Mouse (Mus musculus) lung, postnatal 14 days (tissue): ENCODE measurements around the gene Baiap2l2.

ENCODE experiments used
- DNase-seq: peaks from one replicate; pipeline ENCODE4 v3.0.0; 2021

The Baiap2l2 gene

DNA sequence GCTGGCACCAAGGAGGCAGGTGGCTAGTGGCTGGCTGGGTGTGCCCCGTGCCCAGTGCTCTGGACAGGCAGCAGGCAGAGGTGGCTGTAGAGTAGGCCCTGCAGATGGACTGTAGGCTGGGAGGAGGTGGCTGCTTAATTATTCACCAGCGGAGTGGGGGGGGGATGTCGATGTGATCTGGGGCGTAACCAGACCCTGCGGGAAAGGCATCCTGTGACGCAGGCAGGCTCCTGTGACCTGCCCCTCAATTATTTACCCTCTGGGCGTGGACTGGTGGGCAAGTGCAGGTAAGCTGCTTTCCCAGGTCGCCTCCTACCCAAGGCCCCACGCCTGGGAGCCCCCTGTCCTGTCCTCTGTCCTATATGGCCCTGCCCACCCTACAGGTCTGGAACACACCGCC, at the start of gene Baiap2l2:
Baiap2l2 (minus strand) TSS at position 139 of the 400 bp plus-strand sequence.
- DNase-seq: no peak

DNA sequence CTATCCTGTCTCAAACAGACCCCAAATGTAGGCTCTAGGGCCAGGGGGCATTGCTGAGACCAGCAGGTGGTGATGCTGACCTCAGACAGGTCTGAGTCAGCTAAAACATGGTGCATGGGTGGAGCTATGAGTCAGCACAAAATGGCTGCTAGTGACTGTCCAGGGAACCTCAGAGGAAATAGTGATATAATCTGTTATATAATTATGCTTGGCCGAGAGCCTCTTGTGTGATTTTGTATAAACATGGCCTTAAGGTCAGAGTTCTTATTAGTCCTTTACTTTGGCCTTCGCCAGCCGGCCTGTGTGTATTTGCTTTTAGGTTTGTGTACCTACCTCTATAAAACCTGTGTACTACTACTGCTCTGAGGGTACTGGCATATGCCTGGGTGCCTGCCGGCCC, 48.1 kb upstream of the Baiap2l2 start:
- no peak for DNase-seq

DNA sequence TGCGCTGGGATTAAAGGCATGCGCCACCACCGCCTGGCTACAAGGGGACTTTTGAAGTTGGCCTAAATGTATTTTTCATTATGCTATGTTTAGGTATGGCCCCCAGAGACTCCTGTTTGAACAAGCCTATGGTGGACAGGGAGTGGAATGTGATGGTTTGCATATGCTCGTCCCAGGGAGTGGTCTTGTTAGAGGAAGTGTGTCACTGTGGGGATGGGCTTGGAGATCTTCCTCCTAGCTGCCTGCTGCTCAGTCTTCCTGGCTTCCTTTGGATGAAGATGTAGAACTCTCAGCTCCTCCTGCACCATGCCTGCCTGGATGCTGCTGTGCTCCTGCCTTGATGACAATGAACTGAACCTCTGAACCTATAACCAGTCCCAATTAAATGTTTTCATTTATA, 45.2 kb upstream of the Baiap2l2 start:
- DNase-seq: no peak

DNA sequence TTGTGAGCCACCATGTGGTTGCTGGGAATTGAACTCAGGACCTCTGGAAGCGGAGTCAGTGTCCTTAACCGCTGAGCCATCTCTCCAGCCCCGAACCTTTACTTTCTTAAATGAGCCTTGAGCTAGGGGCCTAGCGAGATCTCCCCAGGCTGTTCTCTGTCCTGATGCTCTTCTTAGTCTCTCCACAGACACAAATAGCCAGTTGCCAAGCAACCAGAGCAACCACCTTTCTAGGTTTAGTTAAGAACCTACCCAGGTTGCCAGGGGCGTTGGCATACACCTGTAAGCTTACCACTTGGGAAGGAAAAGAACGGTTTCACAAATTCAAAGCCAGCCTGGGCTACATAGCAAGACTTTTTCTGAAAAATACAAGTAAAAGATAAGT, 44.6 kb upstream of the Baiap2l2 start:
- no peak for DNase-seq

DNA sequence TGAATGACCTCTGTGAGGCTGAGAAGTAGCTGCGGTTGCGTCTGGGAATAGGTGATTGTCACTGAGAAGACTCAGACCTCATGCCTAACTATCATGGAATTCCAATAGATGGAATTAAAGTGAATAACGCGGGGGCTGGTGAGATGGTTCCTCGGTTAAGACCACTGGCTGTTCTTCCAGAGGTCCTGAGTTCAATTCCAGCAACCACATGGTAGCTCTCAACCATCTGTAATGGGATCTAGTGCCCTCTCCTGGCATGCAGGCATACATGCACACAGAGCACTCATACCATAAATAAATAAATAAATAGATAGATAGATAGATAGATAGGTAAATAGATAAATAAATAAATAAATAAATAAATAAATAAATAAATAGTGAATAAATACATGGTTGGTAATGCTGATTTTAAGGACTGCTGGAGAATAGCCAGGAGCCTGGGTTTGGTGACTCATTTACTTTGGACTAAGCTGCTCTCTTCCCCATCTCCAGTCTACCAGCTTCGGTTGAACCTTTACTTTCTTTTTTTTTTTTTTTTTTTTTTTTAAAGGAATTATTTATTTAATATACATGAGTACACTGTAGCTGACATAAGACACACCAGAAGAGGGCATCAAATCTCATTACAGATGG, 44.1 kb upstream of the Baiap2l2 start:
- DNase-seq: no peak

DNA sequence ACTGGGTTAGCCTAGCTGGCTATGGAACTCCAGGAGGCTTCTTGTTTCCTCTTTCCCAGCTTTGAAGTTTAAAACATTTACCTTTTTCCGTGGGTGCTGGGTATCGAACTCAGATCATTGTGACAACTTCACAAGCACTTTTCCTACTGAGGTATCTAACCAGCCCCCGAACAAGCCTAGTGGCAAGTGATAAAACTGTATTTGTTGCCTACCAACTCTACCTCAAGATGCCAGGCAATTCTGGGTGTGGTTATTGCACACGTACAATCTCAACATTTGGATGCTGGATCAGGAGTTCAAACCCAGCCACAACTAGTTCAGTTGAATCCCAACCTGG, 43.6 kb upstream of the Baiap2l2 start:
- DNase-seq: no peak

DNA sequence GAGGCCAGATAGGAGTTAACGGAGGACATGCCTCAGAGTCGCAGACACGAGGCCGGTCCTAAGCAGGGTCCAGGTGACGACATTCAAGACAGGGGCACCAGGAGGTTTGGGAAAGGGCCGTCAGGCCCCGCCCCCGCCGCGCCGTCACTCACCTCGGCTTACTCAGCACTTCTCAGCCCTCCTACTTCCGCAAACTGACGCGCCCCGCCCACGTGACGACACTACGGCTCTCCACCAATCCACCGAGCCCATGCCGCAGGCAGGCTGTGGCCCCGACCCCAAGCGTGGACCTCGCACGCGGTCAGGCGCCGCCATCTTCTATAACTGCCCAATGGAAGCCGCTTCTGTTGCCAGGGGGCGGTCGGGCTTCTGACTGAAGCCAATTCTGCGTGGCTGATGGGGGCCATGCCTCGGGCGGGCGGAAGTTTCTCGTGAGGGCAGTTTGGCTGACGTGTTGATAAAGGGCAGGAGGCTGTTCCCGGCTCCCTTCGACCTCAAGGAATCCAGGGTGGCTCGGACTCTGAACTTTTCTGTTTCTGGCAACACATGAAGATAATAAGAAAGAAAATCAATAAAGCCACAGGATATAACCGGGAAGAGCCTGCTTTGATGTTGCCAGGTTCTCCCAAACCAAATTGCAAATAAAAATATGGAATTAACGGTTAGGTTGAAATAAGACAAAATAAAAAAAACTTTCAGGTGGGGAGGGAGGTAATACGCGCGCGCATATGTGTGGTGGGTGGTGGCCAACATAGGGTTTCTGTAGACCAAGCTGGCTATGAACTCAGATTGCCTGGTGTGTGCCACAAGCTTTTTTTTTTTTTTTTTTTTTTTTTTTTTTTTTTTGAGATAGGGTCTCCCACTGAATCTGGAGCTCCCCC, 43.0 kb upstream of the Baiap2l2 start, which contains the start of gene Pla2g6:
Pla2g6 (minus strand) TSS at position 333 of the 881 bp plus-strand sequence.
- DNase-seq: peak; percentile 99

DNA sequence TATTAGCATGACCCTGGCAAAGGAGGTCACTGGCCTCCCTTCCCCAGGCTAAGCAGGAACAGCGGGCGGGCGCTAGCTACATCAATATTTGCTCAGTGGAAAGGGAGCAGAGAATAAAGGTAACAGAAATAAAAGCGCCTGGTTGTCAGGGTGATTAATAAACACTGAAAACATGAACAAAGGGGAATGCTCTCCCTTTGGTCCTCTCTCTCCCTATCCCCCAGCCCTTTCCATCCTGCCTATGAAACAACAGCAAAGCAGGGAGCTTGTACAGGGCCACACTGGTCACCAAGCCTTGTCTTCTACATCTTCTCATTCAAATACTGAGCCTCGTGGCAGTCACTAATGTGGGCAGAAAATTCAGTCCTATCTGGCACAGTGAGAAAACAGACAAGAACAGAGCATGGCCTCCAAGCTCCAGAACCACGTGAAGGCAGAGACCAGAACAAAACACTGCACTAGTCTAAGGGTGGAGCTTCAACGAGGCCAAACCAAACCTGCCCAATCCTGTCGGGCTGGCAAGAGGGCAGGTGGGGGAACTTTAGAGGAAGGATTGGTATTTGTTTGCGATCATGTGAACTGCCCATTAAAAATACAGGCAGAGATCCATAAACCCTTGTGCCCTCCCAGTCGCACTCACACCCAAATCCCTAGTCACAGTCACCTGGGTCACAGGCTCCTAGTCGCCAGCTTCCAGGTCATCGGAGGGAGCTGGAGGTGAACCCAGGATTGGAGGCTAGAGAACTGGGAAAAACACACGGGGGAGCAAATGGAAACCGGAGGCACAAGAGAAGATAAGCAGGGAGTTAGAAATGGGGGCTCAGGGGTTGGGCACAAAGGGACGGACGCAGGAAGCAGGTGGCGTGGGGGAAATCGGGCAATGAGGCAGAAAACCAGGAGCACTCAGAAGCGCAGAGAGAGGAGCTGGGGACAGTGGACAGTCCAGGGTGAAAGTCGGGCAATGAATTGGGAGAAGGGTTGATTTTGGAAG, 41.9 kb upstream of the Baiap2l2 start:
- DNase-seq: no peak

DNA sequence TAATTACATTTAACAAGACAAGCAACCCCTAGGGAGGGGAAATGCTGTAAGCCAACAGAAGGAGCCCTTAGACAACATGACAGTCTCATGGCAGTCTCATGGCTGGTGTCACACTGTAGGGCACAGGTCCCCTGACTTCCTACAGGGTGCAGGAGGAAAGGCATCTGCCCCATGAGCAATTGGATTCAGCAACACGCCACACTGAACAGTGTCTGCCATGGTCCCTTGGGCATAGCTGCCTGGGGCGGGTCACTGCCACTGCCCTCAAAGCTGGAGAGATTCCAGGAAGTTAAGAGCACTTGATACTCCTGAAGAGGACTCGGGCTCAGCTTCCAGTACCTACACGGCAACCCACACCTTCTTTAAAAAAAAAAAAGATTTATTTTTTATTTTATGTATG, 40.9 kb upstream of the Baiap2l2 start:
- DNase-seq: peak; percentile 57

DNA sequence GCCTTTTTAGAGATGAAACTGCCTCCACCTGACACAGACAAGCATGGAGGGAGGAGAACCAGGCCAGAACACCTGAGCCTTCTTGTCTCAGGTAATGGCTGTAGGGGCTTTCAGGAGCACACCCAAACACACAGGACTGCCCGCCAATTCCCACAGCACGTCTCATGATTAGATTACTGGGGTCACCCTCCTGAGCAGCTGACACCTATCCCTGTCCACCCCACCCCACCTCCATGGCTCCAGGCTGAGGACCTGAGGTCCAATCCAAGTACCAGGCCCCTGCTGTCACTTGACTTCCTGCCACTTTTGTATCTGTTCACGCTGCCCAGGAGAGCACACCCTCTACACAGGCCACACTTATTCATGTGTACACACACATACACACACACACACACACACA, 40.4 kb upstream of the Baiap2l2 start:
- no peak for DNase-seq

DNA sequence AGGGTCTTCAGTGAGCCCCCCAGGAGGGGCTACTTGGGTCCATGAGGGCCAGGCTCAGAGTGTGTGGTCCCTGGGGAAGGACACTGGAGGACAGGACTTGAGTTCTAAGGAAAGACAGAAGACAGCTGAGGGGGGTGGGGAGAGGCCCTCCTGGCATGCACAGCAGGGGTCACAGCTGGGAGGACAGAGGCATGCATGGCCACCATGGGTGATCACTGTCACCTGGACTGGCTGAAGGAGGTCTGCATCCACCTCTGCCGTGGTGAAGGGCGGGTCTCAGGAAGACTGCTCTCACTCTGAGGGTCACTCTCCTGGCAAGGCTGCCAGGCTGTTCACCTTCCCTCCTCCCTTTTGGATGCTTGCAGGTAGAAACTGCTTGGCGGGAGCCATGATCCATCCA, 39.0 kb upstream of the Baiap2l2 start:
- DNase-seq: no peak

DNA sequence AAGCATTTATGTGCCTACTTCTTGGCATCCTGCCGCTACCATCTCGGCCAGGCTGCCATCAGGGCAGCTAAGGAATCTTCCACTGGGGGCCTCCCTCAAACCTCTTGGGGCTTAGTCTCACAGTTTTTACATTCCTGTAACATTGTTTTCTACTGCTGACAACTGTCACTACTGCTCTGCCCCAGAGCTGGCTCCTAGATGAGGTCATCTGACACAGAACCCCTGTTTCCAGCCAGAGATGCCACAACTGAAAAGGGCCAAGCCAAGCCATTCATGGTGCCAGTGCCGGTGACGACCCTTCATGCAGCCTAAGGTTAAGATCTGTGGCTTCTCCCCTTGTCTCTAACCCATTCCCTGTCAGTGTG, 38.4 kb upstream of the Baiap2l2 start:
- no peak for DNase-seq

DNA sequence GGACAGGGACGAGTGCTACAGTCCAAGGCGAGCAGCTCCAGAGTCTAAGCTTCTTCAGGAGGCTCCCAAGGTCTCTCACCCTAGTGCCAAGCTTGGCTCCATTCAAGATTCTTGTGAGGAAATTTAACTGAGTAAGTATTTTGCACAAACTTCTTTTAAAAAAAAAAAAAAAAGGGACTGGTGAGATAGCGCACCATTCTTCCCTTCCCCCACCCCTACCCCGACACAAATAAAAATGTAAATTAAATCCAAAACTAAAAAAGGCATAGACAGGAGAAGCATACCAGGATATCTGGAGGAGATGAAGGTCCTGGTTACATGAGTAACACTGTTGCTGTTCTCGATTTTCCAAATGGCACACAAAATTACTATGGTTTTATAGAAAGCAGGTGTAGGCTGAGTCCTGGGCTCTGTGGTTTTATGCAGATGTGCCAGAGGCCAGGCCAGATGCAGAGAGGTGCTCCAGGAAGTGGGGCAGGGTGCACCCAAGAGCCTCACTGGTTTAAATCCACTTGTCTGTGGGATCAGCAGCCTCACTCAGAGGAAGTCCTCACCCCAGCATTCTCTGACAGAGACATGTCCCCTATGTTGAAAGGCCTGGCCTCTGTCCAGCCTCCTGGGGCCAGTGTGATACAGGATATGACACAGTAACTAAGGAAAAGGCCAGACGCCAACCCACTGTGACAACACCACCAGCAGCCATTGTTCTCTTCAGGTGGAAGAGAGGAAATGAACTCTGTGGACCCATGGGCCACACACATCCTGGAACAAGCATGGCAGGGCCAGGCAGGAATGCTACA, 37.9 kb upstream of the Baiap2l2 start:
- DNase-seq: peak; percentile 92

DNA sequence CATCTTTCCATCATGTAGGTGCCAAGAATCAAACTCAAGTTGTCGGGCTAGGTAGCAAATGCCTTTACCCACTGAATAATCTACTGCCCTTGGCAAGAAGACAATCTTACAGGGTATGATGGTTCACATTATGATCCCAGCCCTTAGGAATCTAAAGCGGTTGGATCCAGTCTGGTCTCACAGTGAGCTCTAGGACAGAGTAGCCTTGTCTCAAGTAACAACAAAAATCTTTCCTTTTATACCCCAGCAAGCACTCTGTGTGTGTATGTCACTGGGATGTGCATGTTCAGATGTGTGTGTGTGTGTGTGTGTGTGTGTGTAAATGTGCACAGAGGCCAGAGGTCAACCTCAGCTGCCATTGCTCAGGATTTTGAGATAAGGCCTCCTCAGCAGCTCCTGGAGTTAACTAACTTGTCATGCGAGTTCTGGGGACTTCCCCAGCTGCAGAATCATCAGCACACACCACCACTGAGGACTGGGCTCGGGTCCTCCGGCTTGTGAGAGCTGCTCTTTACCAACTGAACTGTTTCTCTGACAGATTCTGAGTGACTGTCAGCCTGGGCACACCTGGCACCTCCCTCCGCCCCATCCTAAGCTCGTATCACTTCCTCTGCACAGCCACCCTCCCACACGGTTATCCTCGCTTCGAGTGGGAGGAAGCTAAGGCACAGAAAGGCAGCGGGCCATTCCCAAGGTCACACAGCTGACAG, 37.1 kb upstream of the Baiap2l2 start:
- DNase-seq: no peak

DNA sequence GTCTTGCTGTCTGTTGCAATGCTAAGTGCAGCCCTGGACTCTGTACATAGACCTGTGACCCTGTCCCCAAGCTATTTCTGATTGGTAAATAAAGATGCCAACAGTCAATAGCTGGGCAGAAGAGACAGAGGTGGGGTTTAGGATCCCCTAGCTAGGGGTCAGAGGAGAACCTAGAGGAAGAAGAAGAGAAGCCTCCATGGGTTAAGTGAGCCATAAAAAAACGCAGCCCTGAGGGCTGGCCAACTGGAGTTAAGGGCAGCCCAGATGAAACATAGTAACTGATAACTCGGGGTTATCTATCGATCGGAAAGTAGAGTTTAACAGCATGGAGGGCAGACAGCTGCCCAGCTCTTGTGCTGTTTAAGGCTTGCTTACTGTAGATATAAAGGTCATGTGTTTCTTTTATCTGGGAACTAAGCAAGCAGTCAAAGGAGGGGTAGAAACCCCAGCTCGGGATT, 36.4 kb upstream of the Baiap2l2 start:
- DNase-seq: no peak

DNA sequence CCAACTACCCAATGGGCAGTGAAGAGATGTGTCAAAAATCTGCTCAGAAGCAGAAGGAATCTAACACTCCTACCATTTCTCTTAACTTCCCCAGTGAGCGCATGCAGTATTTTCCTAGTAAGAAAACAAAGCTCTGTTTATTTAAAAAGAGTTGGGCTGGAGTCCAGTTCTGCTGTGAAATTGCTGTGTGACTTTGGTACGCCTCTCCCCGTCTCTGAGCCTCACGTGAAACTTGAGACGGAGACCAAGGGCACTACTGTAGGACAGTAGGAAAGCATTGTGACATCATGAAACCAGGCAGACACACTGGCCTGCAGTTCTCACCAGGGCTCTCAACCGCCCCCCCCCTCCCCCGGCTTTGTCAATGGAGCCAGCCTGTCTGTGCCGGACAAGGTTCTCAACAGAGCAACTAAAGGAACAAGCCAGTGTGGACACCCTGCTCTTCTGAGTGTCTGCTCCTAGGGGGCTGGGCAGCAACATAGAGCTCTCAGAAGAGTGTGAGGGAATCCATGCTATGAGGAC, 28.6 kb upstream of the Baiap2l2 start:
- no peak for DNase-seq

DNA sequence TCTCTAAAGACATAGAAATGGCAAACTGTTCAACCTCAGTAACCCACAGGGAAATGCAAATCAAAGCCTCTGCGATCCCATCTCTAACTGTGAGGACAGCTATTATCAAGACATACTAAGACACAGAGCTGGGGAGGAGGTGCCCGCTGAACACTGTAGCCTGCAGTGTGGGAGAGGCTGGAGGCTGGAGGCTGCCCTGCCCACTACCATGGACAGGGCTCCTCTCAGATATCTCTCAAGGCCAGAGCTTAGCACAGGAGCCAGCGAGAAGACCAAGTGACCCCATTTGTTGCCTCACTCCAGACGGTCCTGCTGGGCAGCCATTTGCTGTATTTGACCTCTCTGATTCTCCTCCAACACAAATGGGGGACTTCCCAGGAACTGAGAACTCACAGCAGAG, 22.5 kb upstream of the Baiap2l2 start:
- DNase-seq: no peak

DNA sequence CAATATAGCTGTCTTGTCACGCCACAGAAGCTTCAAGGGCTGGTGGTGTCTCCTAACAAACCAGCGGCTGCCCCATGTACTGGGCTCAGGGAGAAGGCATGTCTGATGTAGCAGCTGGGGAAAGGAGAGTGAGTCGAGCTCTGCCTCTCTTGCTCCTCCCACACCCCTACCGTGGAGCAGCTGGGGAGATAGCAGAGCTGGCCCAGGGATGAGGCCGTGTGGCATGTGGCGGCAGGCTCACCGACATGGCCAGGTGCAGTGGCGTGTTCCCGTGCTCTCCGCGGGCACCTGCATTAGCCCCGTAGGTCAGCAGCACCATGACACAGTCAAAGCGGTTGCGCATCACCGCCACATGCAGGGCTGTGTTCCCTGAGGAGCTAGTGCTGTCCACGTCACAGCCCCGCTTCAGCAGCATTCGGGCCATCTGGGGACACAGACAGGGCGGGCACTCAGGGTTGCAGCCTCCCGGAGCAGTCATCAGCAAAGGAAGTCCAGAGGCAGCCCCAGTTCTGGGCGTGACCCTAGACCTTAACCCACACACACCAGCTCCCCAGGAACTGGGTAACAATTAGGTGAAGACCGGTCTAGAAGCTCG, 20.8 kb upstream of the Baiap2l2 start:
- no peak for DNase-seq

DNA sequence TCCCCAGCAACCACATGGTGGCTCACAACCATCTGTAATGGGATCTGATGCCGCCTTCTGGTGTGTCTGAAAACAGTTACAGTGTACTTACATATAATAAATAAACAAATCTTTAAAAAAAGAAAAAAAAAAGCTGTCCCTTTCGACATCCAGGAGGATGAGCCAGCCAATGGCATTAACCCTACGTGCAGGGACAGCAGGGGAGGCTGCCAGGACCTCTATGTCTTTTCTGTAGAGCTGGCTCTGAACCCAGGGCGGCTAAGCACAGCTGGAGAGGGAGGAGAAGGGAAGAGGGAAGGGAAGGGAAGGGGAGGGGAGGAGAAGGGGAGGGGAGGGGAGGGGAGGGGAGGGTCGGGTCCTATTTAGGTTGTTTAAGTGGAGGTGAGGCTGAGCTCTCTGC, 19.5 kb upstream of the Baiap2l2 start:
- no peak for DNase-seq

DNA sequence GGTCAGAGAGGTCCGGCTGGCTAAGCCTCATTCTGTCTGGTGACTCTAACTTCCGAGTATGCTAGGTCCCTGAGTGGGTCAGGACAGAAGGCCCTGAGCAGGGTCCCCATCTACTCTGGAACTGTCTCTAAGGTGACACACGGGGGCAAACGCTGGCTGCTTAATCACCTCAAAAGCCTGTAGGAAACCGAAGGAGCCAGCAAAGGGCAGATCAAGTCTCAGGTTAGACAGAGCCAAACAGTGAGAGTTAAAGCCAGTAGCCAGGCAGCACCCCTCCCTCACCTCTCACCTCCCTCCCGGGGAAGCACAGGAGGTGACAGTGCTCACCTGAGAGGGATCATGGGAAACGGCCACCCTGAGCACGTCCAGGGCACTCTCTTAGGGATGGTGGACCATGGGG, 18.4 kb upstream of the Baiap2l2 start:
- peak; percentile 23 for DNase-seq

DNA sequence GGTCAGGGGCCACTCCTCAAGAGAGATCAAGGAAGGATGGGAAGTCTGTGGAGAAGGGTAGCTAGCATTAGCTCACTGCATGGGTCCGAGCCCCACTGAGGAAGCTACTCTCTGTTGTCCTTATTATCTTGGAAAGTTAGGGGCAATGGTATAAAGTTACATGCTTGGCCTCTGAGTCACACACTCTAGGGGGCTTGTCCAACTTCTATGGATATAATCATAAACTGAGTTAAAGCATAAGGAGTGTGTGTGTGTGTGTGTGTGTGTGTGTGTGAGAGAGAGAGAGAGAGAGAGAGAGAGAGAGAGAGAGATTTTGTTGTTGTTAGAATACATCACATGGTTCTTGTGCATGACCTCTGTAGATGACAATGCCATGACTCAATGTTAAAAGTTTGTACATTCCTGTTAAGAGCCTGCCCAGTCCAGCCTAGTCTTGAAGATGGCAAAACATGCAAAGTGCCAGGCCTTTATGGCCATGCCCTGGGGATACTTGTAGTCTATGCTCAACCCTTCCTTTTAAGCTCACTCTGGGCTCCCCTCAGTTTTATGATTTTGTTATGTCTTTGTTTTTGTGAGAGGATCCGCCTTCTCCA, 14.3 kb upstream of the Baiap2l2 start:
- DNase-seq: no peak
